Mouse (Mus musculus): ENCODE measurements at regions not wholly inside any gene's neighbourhood (a gene's known extent, or its start where the extent isn't known, plus 50 kb on each side); places are given as distances from the start of the nearest gene placed in this dataset.

- Histone ChIP-seq H3K27me3 (no peaks in the 10 kb centered on the region), H3K36me3 (no peaks in the 10 kb centered on the region), H3K9me3 (no peaks in the 10 kb centered on the region), H3K4me1 (no peaks in the 10 kb centered on the region), H3K4me3 (no peak overlapping the region), H3K9ac (no peak overlapping the region), H3K4me2 (no peak overlapping the region), H3K27ac (no peak overlapping the region)
- ATAC-seq (ENCODE audit: insufficient number of reproducible peaks, low FRiP score, low TSS enrichment, low read depth): no peak
- 50% methylated on average over 1 of the region's 1 CpGs for WGBS
Measured at GRCm38 (mm10) chr6:103353346-103353745, 157.0 kb upstream of the Chl1 start.

- Histone ChIP-seq H3K9ac (no peak overlapping the region), H3K9me3 (no peaks in the 10 kb centered on the region), H3K4me1 (no peaks in the 10 kb centered on the region), H3K27me3 (no peaks in the 10 kb centered on the region), H3K4me3 (no peak overlapping the region), H3K36me3 (no peaks in the 10 kb centered on the region), H3K27ac (no peak overlapping the region), H3K4me2 (no peak overlapping the region)
- 82% methylated on average over 2 of the region's 2 CpGs for WGBS
- no peak for ATAC-seq (ENCODE audit: insufficient number of reproducible peaks, low FRiP score, low TSS enrichment, low read depth)
Measured at GRCm38 (mm10) chr6:103366782-103367491, 143.4 kb upstream of the Chl1 start.

DNA sequence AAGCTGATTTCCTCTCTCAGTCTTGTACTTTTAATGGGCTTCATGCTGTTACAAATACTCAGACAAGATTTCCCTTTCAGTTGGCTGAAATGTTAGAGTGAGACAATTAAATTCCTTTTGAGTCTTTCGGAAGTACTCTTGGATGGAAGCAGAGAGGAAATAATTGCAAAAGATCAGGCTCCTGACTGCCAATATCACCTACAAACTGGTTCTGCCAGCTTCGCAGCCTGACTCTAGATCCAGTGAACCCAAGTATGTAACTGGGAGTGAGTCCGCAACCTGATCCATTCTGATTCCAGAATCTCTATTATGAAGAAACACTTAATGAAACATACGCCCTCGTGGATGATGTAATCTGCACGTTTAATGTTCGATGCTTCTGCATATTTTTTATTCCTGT, 135.4 kb upstream of the Chl1 start:
- Histone ChIP-seq H3K4me3 (no peak overlapping the region), H3K36me3 (no peaks in the 10 kb centered on the region), H3K9ac (no peak overlapping the region), H3K4me1 (no peaks in the 10 kb centered on the region), H3K9me3 (no peaks in the 10 kb centered on the region), H3K27me3 (no peaks in the 10 kb centered on the region), H3K27ac (no peak overlapping the region), H3K4me2 (no peak overlapping the region)
- 66% methylated on average over 7 of the region's 7 CpGs for WGBS
- no peak for ATAC-seq (ENCODE audit: insufficient number of reproducible peaks, low FRiP score, low TSS enrichment, low read depth)

GRCm38 (mm10) chr6:103377277-103377676, 133.1 kb upstream of the Chl1 start:
- 70% methylated on average over 1 of the region's 1 CpGs for WGBS
- Histone ChIP-seq H3K4me1 (no peaks in the 10 kb centered on the region), H3K36me3 (no peaks in the 10 kb centered on the region), H3K27ac (no peak overlapping the region), H3K4me2 (no peak overlapping the region), H3K4me3 (no peak overlapping the region), H3K9me3 (no peaks in the 10 kb centered on the region), H3K27me3 (no peaks in the 10 kb centered on the region), H3K9ac (no peak overlapping the region)
- no peak for ATAC-seq (ENCODE audit: insufficient number of reproducible peaks, low FRiP score, low TSS enrichment, low read depth)

DNA sequence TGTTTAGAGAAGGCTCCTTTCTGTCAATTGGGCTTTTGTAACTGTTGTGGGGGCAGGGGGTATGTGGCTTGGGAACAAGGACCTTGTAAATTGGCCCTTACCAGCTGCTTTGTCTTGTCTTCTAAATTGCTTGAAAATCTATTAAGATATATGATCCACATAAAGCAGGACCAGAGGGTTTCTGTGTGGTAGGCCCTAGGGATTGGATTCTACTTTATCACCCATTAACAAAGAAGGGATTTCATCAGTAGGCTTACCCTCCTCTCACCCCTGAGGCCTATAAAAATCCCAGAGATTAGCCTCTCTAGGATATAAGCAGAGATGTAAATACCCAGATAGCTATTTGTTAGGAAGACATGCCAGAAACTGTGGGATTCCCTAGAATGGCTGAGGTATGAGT, 132.3 kb upstream of the Chl1 start:
- Histone ChIP-seq H3K9ac (no peak overlapping the region), H3K4me3 (no peak overlapping the region), H3K4me1 (no peaks in the 10 kb centered on the region), H3K36me3 (no peaks in the 10 kb centered on the region), H3K27ac (no peak overlapping the region), H3K27me3 (no peaks in the 10 kb centered on the region), H3K4me2 (no peak overlapping the region), H3K9me3 (no peaks in the 10 kb centered on the region)
- no peak for ATAC-seq (ENCODE audit: insufficient number of reproducible peaks, low FRiP score, low TSS enrichment, low read depth)

- Histone ChIP-seq H3K27me3 (no peaks in the 10 kb centered on the region), H3K9ac (no peak overlapping the region), H3K9me3 (no peaks in the 10 kb centered on the region), H3K36me3 (no peaks in the 10 kb centered on the region), H3K4me2 (no peak overlapping the region), H3K27ac (no peak overlapping the region), H3K4me3 (no peak overlapping the region), H3K4me1 (no peaks in the 10 kb centered on the region)
- 36% methylated on average over 1 of the region's 1 CpGs for WGBS
- no peak for ATAC-seq (ENCODE audit: insufficient number of reproducible peaks, low FRiP score, low TSS enrichment, low read depth)
Measured at GRCm38 (mm10) chr6:103381030-103381429, 129.4 kb upstream of the Chl1 start.

DNA sequence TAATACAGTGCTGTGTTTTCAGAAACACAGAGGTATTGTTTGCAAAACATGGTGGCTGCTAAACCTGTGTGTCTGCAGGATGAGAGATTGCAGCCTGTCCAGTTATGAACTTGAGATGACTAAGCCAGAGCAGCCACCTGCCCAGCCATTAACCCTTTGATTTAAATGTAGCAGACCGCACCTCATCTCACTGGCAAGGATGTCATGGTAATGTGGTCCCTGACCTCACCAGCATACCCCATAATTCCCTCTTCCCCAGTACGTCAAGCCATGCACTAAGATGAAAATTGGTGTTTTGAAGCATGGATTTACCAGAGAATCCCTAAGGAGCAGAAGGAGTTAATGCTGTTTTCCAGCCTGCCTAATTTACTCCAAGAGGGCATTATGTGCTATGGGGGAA, 128.5 kb upstream of the Chl1 start:
- no peaks in the 10 kb centered on the region for H3K9me3 ChIP-seq
- ATAC-seq (ENCODE audit: insufficient number of reproducible peaks, low FRiP score, low TSS enrichment, low read depth): no peak
- H3K27me3 ChIP-seq: no peaks in the 10 kb centered on the region
- WGBS: 64% methylated on average over 2 of the region's 2 CpGs
- no peak overlapping the region for H3K9ac ChIP-seq
- no peak overlapping the region for H3K27ac ChIP-seq
- H3K4me1 ChIP-seq: no peaks in the 10 kb centered on the region
- no peaks in the 10 kb centered on the region for H3K36me3 ChIP-seq
- no peak overlapping the region for H3K4me2 ChIP-seq
- no peak overlapping the region for H3K4me3 ChIP-seq

DNA sequence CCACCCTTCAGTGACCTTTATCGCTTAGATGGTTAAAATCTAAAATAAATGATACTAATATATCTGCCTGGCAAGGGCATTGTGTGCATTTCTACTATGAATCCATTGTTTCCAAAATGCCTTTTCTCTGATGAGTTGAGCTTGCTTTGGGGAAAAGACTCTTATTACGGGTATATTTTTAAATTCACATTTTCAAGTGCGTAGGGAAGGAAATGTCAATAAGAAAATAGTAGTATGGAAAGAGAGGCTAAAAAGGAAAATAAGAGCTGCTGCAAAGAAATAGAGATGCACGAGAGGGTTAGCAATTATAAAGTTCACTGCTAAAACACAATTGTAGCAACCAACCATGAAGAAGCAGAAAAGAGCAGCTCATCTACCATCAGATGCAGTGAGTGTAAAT, 123.8 kb upstream of the Chl1 start:
- Histone ChIP-seq H3K4me2 (no peak overlapping the region), H3K27ac (no peak overlapping the region), H3K4me3 (no peak overlapping the region), H3K9me3 (no peaks in the 10 kb centered on the region), H3K27me3 (no peaks in the 10 kb centered on the region), H3K36me3 (no peaks in the 10 kb centered on the region), H3K4me1 (no peaks in the 10 kb centered on the region), H3K9ac (no peak overlapping the region)
- 89% methylated on average over 4 of the region's 4 CpGs for WGBS
- ATAC-seq (ENCODE audit: insufficient number of reproducible peaks, low FRiP score, low TSS enrichment, low read depth): no peak

DNA sequence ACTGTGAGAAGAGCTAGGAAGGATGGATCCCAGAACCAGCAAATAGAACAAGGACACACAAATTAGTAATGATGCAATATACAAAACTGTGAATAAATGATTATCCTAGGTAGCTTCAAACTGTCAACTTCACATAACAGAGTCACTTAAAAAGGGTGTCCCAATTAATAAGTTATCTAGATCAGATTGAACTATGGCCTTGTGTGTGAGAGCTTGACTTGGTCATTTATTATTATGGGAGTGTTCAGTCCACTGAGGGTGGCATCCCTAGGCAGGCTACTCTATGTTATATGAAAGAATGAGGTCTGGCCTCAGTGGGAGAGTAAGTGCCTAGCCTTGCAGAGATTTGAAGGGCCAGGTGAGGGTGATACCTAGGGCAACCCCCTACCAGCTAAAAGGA, 104.4 kb upstream of the Chl1 start:
- Histone ChIP-seq H3K27me3 (no peaks in the 10 kb centered on the region), H3K27ac (no peak overlapping the region), H3K4me2 (no peak overlapping the region), H3K4me1 (no peaks in the 10 kb centered on the region), H3K4me3 (no peak overlapping the region), H3K36me3 (no peaks in the 10 kb centered on the region), H3K9ac (no peak overlapping the region), H3K9me3 (no peaks in the 10 kb centered on the region)
- no peak for ATAC-seq (ENCODE audit: insufficient number of reproducible peaks, low FRiP score, low TSS enrichment, low read depth)

- Histone ChIP-seq H3K4me1 (no peaks in the 10 kb centered on the region), H3K9me3 (no peaks in the 10 kb centered on the region), H3K27ac (no peak overlapping the region), H3K9ac (no peak overlapping the region), H3K4me2 (no peak overlapping the region), H3K36me3 (no peaks in the 10 kb centered on the region), H3K4me3 (no peak overlapping the region), H3K27me3 (no peaks in the 10 kb centered on the region)
- 89% methylated on average over 2 of the region's 2 CpGs for WGBS
- ATAC-seq (ENCODE audit: insufficient number of reproducible peaks, low FRiP score, low TSS enrichment, low read depth): no peak
Measured at GRCm38 (mm10) chr6:103414888-103415287, 95.5 kb upstream of the Chl1 start.

- Histone ChIP-seq H3K9ac (no peak overlapping the region), H3K4me3 (no peak overlapping the region), H3K4me2 (no peak overlapping the region), H3K27me3 (no peaks in the 10 kb centered on the region), H3K9me3 (no peaks in the 10 kb centered on the region), H3K36me3 (no peaks in the 10 kb centered on the region), H3K27ac (no peak overlapping the region), H3K4me1 (no peaks in the 10 kb centered on the region)
- 54% methylated on average over 1 of the region's 1 CpGs for WGBS
- no peak for ATAC-seq (ENCODE audit: insufficient number of reproducible peaks, low FRiP score, low TSS enrichment, low read depth)
Measured at GRCm38 (mm10) chr6:103421013-103421933, 89.1 kb upstream of the Chl1 start.

GRCm38 (mm10) chr6:103430933-103431594, 79.3 kb upstream of the Chl1 start:
- Histone ChIP-seq H3K36me3 (no peaks in the 10 kb centered on the region), H3K9me3 (no peaks in the 10 kb centered on the region), H3K27me3 (no peaks in the 10 kb centered on the region), H3K4me1 (no peaks in the 10 kb centered on the region), H3K4me2 (no peak overlapping the region), H3K9ac (no peak overlapping the region), H3K27ac (no peak overlapping the region), H3K4me3 (no peak overlapping the region)
- WGBS: 33% methylated on average over 5 of the region's 5 CpGs
- no peak for ATAC-seq (ENCODE audit: insufficient number of reproducible peaks, low FRiP score, low TSS enrichment, low read depth)
